Mouse (Mus musculus) liver, embryonic 14.5 days (tissue): ENCODE data around the gene Myo1g. TPM values are rescaled to one million over a fixed set of nuclear protein-coding genes. Genes with fewer than 3 reads are reported as not detected.
A peak's percentile ranks its signal among the peaks of the same experiment; 100 is the strongest.

Experiments used
- ATAC-seq: fragments of 200-750 bp; cut with Nextera tagmentation; 2 replicates; pipeline ENCODE4 v1.8.0; 2017; ENCODE audit warnings: moderate number of reproducible peaks, mild to moderate bottlenecking, moderate library complexity; ENCODE audit not compliant: insufficient read depth
- DNase-seq, 3 experiments: peaks; one replicate each; pipeline ENCODE4 v3.0.0-alpha.2; 2012 to 2013; ENCODE audit warnings: low read depth in 3 of 3, low spot score in 3 of 3
- H3K27ac ChIP-seq: fragments of 300-500 bp; sonication (generic); 2 replicates; pipeline ENCODE4 v1.5.1; 2014; ENCODE audit warnings: moderate library complexity, mild to moderate bottlenecking, control low read depth, inconsistent platforms
- H3K27me3 ChIP-seq: fragments of 300-500 bp; sonication (generic); 2 replicates; pipeline ENCODE4 v1.6.1; 2014; ENCODE audit warnings: mild to moderate bottlenecking, low read length, moderate library complexity; ENCODE audit not compliant: control insufficient read depth, insufficient read depth
- H3K36me3 ChIP-seq: fragments of 300-500 bp; sonication (generic); replicated peaks from 2 replicates; pipeline ENCODE4 v1.6.1; 2014; ENCODE audit warnings: low read depth; ENCODE audit not compliant: control insufficient read depth, insufficient read depth
- H3K4me1 ChIP-seq, 2 experiments: fragments of 200-500 bp in 1 of 2; fragments of 300-500 bp in 1 of 2; sonication (generic) in 1 of 2; replicated peaks; 2 replicates each; pipeline ENCODE4 v1.6.1; 2012 to 2014; ENCODE audit warnings: antibody characterized with exemption in 1 of 2, inconsistent platforms in 1 of 2, low read length in 1 of 2; ENCODE audit not compliant: control insufficient read depth in 2 of 2, insufficient read depth in 2 of 2
- H3K4me2 ChIP-seq: fragments of 300-500 bp; sonication (generic); 2 replicates; pipeline ENCODE4 v1.6.1; 2014; ENCODE audit warnings: low read depth, mild to moderate bottlenecking, control low read depth, moderate library complexity
- H3K4me3 ChIP-seq, 2 experiments: fragments of 200-500 bp in 1 of 2; fragments of 300-500 bp in 1 of 2; sonication (generic) in 1 of 2; 2 replicates each; pipeline ENCODE4 v1.5.1; 2012 to 2014; ENCODE audit warnings: low read depth in 2 of 2, low read length in 2 of 2, mild to moderate bottlenecking in 2 of 2, control low read depth in 1 of 2, inconsistent platforms in 1 of 2, moderate library complexity in 1 of 2; ENCODE audit not compliant: insufficient read depth in 1 of 2
- H3K9ac ChIP-seq: fragments of 300-500 bp; sonication (generic); replicated peaks from 2 replicates; pipeline ENCODE4 v1.6.1; 2014; ENCODE audit warnings: mild to moderate bottlenecking, control low read depth, moderate library complexity
- H3K9me3 ChIP-seq: fragments of 300-500 bp; sonication (generic); 2 replicates; pipeline ENCODE4 v1.6.1; 2016; ENCODE audit warnings: low read length, mixed read lengths; ENCODE audit not compliant: control insufficient read depth
- CTCF ChIP-seq: IDR thresholded peaks from 2 replicates; pipeline ENCODE4 v1.5.1; 2016; ENCODE audit warnings: antibody characterized with exemption, low read depth, control low read depth
- EP300 ChIP-seq: IDR thresholded peaks from 2 replicates; pipeline ENCODE4 v1.6.1; 2016; ENCODE audit warnings: antibody characterized with exemption, low read depth
- WGBS: fragments of 180-500 bp; shearing (Covaris S2); extraction: QIAGEN DNeasy Blood & Tissue Kit; methylation state at CpG from one replicate; pipeline ENCODE4 v1.1.7; 2014; ENCODE audit not compliant: insufficient replicate concordance; 5-methylcytosine and 5-hydroxymethylcytosine counted together
- polyA plus RNA-seq, 2 experiments: library from polyadenylated mRNA; depleted of rRNA in 1 of 2; stranded (reverse) in 1 of 2; unstranded in 1 of 2; fragments of >200 nt; fragmentation: Nextera tagmentation in 1 of 2; extraction: Ambion mirVana in 1 of 2; gene quantifications; 2 replicates each; pipeline versions ENCODE4 v1.2.1 to v1.2.3; 2012 to 2014

Gene Myo1g
- polyA plus RNA-seq (2012; rRNA removed) (5.7 and 7.0 TPM in 2 replicates), polyA plus RNA-seq (2014; fragmentation: Nextera tagmentation; extraction: Ambion mirVana) (5.4 and 5.7 TPM in 2 replicates)

- peaks cover 15% of the 10 kb centered on the region for H3K36me3 ChIP-seq
- H3K4me1 ChIP-seq: peaks cover 0 to 5% of the 10 kb centered on the region in 2 experiments; a peak in 1 of 4 replicates
- no peak for DNase-seq
- peak within 1 kb of the TSS; percentile 26 for H3K4me2 ChIP-seq
- H3K4me3 ChIP-seq: peak within 1 kb of the TSS; percentile 25 to 40
- no peak for TF ChIP-seq CTCF
- no peak for TF ChIP-seq EP300
- H3K9ac ChIP-seq: peak within 1 kb of the TSS; percentile 18; the same call in 1 of the 2 replicates
- H3K9me3 ChIP-seq: no peaks in the 10 kb centered on the region
- no peak for ATAC-seq
- no peak within 1 kb of the TSS for H3K27ac ChIP-seq
- H3K27me3 ChIP-seq: no peaks in the 10 kb centered on the region
- 15% methylated on average over 7 of the region's 7 CpGs for WGBS
Observed at GRCm38 (mm10) chr11:6520507-6521173, at the start of gene Myo1g. Gene Myo1g, minus strand, starts transcription at chr11:6520965.

GRCm38 (mm10) chr11:6569410-6569777 lies 48.6 kb upstream of the Myo1g start:
- Histone ChIP-seq H3K4me1 (peaks cover 6 to 17% of the 10 kb centered on the region in 2 experiments), H3K4me2 (no peak overlapping the region), H3K27me3 (no peaks in the 10 kb centered on the region), H3K27ac (no peak overlapping the region), H3K9ac (no peak overlapping the region), H3K4me3 (no peak overlapping the region), H3K9me3 (no peaks in the 10 kb centered on the region), H3K36me3 (peaks cover 9% of the 10 kb centered on the region)
- no peak for DNase-seq
- 48% methylated on average over 3 of the region's 3 CpGs for WGBS
- TF ChIP-seq EP300 (no peak), CTCF (no peak)
- ATAC-seq: no peak

- Histone ChIP-seq H3K27me3 (no peaks in the 10 kb centered on the region), H3K36me3 (peaks cover 9% of the 10 kb centered on the region), H3K4me3 (no peak overlapping the region), H3K27ac (no peak overlapping the region; the same call in 1 of the 2 replicates), H3K4me2 (no peak overlapping the region), H3K9ac (no peak overlapping the region), H3K9me3 (no peaks in the 10 kb centered on the region), H3K4me1 (peaks cover 6 to 17% of the 10 kb centered on the region in 2 experiments)
- TF ChIP-seq CTCF (peak; percentile 28; the same call in 1 of the 2 replicates), EP300 (no peak)
- DNase-seq (no peak), ATAC-seq (peak; percentile 36; the same call in 1 of the 2 replicates)
- WGBS: 38% methylated on average over 11 of the region's 11 CpGs
Observed at GRCm38 (mm10) chr11:6568584-6569409, 48.0 kb upstream of the Myo1g start.

GRCm38 (mm10) chr11:6567951-6568350 lies 47.2 kb upstream of the Myo1g start:
- Histone ChIP-seq H3K9me3 (no peaks in the 10 kb centered on the region), H3K27me3 (no peaks in the 10 kb centered on the region), H3K4me2 (no peak overlapping the region), H3K4me1 (peaks cover 6 to 17% of the 10 kb centered on the region in 2 experiments), H3K4me3 (no peak overlapping the region), H3K36me3 (peaks cover 7% of the 10 kb centered on the region), H3K9ac (no peak overlapping the region), H3K27ac (no peak overlapping the region; the same call in 1 of the 2 replicates)
- DNase-seq (no peak), ATAC-seq (peak; percentile 55; the same call in 1 of the 2 replicates)
- WGBS: 20% methylated on average over 8 of the region's 8 CpGs
- TF ChIP-seq CTCF (no peak), EP300 (no peak)

- no peaks in the 10 kb centered on the region for H3K9me3 ChIP-seq
- H3K4me2 ChIP-seq: no peak overlapping the region
- no peak for ATAC-seq
- H3K36me3 ChIP-seq: peaks cover 4% of the 10 kb centered on the region
- no peak overlapping the region for H3K4me3 ChIP-seq
- TF ChIP-seq EP300: no peak
- no peak for TF ChIP-seq CTCF
- H3K27me3 ChIP-seq: no peaks in the 10 kb centered on the region
- H3K4me1 ChIP-seq: peaks cover 6 to 22% of the 10 kb centered on the region in 2 experiments
- no peak for DNase-seq
- 33% methylated on average over 4 of the region's 4 CpGs for WGBS
- H3K9ac ChIP-seq: no peak overlapping the region
- no peak overlapping the region for H3K27ac ChIP-seq
Observed at GRCm38 (mm10) chr11:6566496-6566895, 45.7 kb upstream of the Myo1g start.
